ENCODE assay signal across 13 mouse cellular contexts in genomic region chr5:23718881-23719328, GRCm38 (mm10). TPM values are rescaled to one million over a fixed set of nuclear protein-coding genes. Genes with fewer than 3 reads are reported as not detected.
DNase-seq lines count a peak whose midpoint lies in the region; ATAC-seq lines count a peak whose summit lies in the region.
"Had no signal": no experiment of that assay in that cellular context is flagged by ENCODE, and none has a peak within 500 bp of the region (broad histone marks: within the 10 kb centered on the region; RNA-seq: fewer than 3 reads in every experiment).

No protein-coding gene starts in this region.

- peak; percentile 15 for DNase-seq in thymus, postnatal 0 days (ENCODE audit: low spot score)
- DNase-seq in thymus, postnatal 36 days: no peak
- DNase-seq in T-cell, adult 2 months (ENCODE audit: low spot score): peak; percentile 54
- DNase-seq in layer of hippocampus, postnatal 10 days (ENCODE audit: low spot score in 2 of 2): no peak
- DNase-seq in urinary bladder, postnatal 14 days (ENCODE audit: low spot score): no peak
- DNase-seq: kidney, postnatal 25 days; lung, postnatal 14 days; midbrain, embryonic 14.5 days; thymus, adult 18-20 months had no signal

- ATAC-seq in megakaryocyte progenitor cell, adult 5-6 weeks (replicated peaks; ENCODE audit: poor library complexity): peak; percentile 33
- no peak for ATAC-seq in hindbrain, embryonic 12.5 days (ENCODE audit: low FRiP score)

- no peak overlapping the region for H3K4me3 ChIP-seq in hindbrain, embryonic 12.5 days
- H3K4me3 ChIP-seq: left cerebral cortex, adult 2 months; limb, embryonic 15.5 days had no signal

- H3K4me1 ChIP-seq in hindbrain, embryonic 12.5 days: no peaks in the 10 kb centered on the region
- H3K4me1 ChIP-seq: limb, embryonic 15.5 days had no signal

- 0 out of 2 replicates have a peak, but pooled peaks cover 2% of the 10 kb centered on the region for H3K27me3 ChIP-seq in hindbrain, embryonic 12.5 days
- H3K27me3 ChIP-seq: limb, embryonic 15.5 days had no signal

- no peak overlapping the region for H3K4me2 ChIP-seq in hindbrain, embryonic 12.5 days (replicated peaks)
- H3K4me2 ChIP-seq: limb, embryonic 15.5 days had no signal

- no peak overlapping the region for H3K27ac ChIP-seq in hindbrain, embryonic 12.5 days
- H3K27ac ChIP-seq: left cerebral cortex, adult 2 months; limb, embryonic 15.5 days had no signal

- H3K9ac ChIP-seq in hindbrain, embryonic 12.5 days: no peak overlapping the region
- H3K9ac ChIP-seq: limb, embryonic 15.5 days had no signal

- H3K9me3 ChIP-seq in hindbrain, embryonic 12.5 days (replicated peaks): no peaks in the 10 kb centered on the region
- H3K9me3 ChIP-seq: limb, embryonic 15.5 days had no signal

- H3K36me3 ChIP-seq in hindbrain, embryonic 12.5 days: no peaks in the 10 kb centered on the region
- H3K36me3 ChIP-seq: limb, embryonic 15.5 days had no signal

- 83% methylated on average over 4 of the region's 4 CpGs for WGBS in hindbrain, embryonic 12.5 days

RNA-seq across cellular contexts. Expression of gene Srpk2, which starts 34.5 kb away (rescaled TPM):
- polyA plus RNA-seq in thymus, postnatal 0 days (2015; fragmentation: Nextera tagmentation; extraction: Ambion mirVana): 48.3 and 56.4 TPM in 2 replicates
- total RNA-seq in megakaryocyte progenitor cell, adult 5-6 weeks (2015): 41.4 and 46.6 TPM in 2 replicates
- total RNA-seq in megakaryocyte progenitor cell, adult 5-6 weeks (2017): 51.7 and 55.9 TPM in 2 replicates
- 71.8 and 73.4 TPM in 2 replicates for polyA plus RNA-seq in hindbrain, embryonic 12.5 days (2016; fragmentation: Nextera tagmentation; extraction: Ambion mirVana)
- 100 to 1,000 TPM; 143 to 151 TPM for total RNA-seq in layer of hippocampus, postnatal 10 days (2021)

Comparison
In these comparisons a context has a peak if more than half of its experiments do, and no peak if none do; other contexts are left out.
1. DNase-seq: peak in thymus, postnatal 0 days (single experiment) and T-cell, adult 2 months (single experiment); none in thymus, postnatal 36 days (0 of 2), layer of hippocampus, postnatal 10 days (0 of 2) and urinary bladder, postnatal 14 days (single experiment).